Comparison of ENCODE assay signal across 29 mouse cellular contexts in the genomic region with DNA sequence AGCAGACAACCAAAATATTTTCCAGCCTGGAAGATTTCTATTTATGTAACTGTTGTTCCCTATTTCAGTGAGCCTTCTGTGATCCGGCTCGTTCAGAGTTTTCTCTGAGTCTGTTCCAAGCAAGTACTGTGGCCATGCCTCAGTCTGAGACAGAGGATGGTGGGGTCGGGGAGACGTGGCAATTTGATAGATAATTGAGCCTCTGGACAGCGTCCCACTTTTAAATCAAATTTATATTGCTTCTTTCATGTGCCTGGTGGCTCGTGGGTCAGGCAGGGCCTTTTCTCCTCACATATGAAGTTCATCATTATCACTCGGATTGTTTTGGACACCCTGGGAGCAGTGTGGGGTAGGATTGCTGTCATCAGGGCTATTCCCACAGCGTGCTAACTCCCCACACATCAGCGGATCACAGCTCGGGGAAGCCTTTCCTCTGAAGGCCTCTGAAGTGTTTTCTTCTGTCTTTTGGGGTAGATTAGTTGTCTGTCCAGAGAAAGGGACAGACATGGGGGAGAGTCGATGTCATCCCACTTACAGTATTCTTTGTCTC. TPM values are rescaled to one million over a fixed set of nuclear protein-coding genes. Genes with fewer than 3 reads are reported as not detected.
DNase-seq lines count a peak whose midpoint lies in the region; ATAC-seq and TF ChIP-seq lines count a peak whose summit lies in the region.
"Had no signal": no experiment of that assay in that cellular context is flagged by ENCODE, and none has a peak within 500 bp of the region (broad histone marks: within the 10 kb centered on the region; RNA-seq: fewer than 3 reads in every experiment).

No protein-coding gene starts in this region.

- no peak overlapping the region for H3K4me3 ChIP-seq in heart, embryonic 10.5 days
- H3K4me3 ChIP-seq in heart, embryonic 11.5 days (ENCODE audit: low read depth, low read length), result no peak overlapping the region
- no peak overlapping the region for H3K4me3 ChIP-seq in lung, embryonic 15.5 days
- H3K4me3 ChIP-seq in midbrain, embryonic 12.5 days, result no peak overlapping the region
- H3K4me3 ChIP-seq in midbrain, embryonic 11.5 days (ENCODE audit: low read depth, low read length), result no peak overlapping the region
- no peak overlapping the region for H3K4me3 ChIP-seq in stomach, postnatal 0 days (ENCODE audit: low read depth, low read length)
- H3K4me3 ChIP-seq: embryonic facial prominence, embryonic 12.5 days; embryonic facial prominence, embryonic 15.5 days; heart, adult 2 months; heart, embryonic 12.5 days; heart, embryonic 15.5 days had no signal

- no peak for TF ChIP-seq CTCF in stomach, postnatal 0 days (IDR thresholded peaks at IDR 0.05; ENCODE audit: low read depth)

- peaks cover 89% of the 10 kb centered on the region for H3K27me3 ChIP-seq in heart, embryonic 10.5 days (ENCODE audit: insufficient read depth, poor library complexity, severe bottlenecking)
- H3K27me3 ChIP-seq in heart, embryonic 11.5 days (ENCODE audit: control insufficient read depth, insufficient read depth, low read length), result peaks cover 67% of the 10 kb centered on the region
- peaks cover 93% of the 10 kb centered on the region for H3K27me3 ChIP-seq in lung, embryonic 15.5 days
- H3K27me3 ChIP-seq in midbrain, embryonic 12.5 days, result peaks cover 92% of the 10 kb centered on the region
- peaks cover 70% of the 10 kb centered on the region for H3K27me3 ChIP-seq in midbrain, embryonic 11.5 days (ENCODE audit: control insufficient read depth, insufficient read depth, low read length)
- peaks cover 8% of the 10 kb centered on the region; the same call in 1 of the 2 replicates for H3K27me3 ChIP-seq in stomach, postnatal 0 days (ENCODE audit: control insufficient read depth, insufficient read depth, low read length)
- H3K27me3 ChIP-seq: CH12.LX had no signal

- H3K4me2 ChIP-seq in heart, embryonic 11.5 days, result no peak overlapping the region
- no peak overlapping the region for H3K4me2 ChIP-seq in lung, embryonic 15.5 days
- peak overlapping the region; percentile 16 for H3K4me2 ChIP-seq in midbrain, embryonic 12.5 days (replicated peaks)
- H3K4me2 ChIP-seq in midbrain, embryonic 11.5 days, result no peak overlapping the region; the same call in 1 of the 2 replicates
- no peak overlapping the region for H3K4me2 ChIP-seq in stomach, postnatal 0 days (replicated peaks; ENCODE audit: low read depth)
- H3K4me2 ChIP-seq: embryonic facial prominence, embryonic 12.5 days; embryonic facial prominence, embryonic 15.5 days; heart, embryonic 12.5 days; heart, embryonic 15.5 days; hindbrain, embryonic 14.5 days had no signal

- H3K27ac ChIP-seq in heart, embryonic 10.5 days, result no peak overlapping the region
- H3K27ac ChIP-seq in heart, embryonic 11.5 days (ENCODE audit: low read depth, low read length), result no peak overlapping the region
- H3K27ac ChIP-seq in lung, embryonic 15.5 days, result no peak overlapping the region
- H3K27ac ChIP-seq in midbrain, embryonic 12.5 days (replicated peaks), result no peak overlapping the region
- no peak overlapping the region for H3K27ac ChIP-seq in midbrain, embryonic 11.5 days (ENCODE audit: low read depth, low read length)
- no peak overlapping the region for H3K27ac ChIP-seq in stomach, postnatal 0 days (replicated peaks)
- H3K27ac ChIP-seq: embryonic facial prominence, embryonic 12.5 days; embryonic facial prominence, embryonic 15.5 days; heart, adult 2 months; heart, embryonic 15.5 days; hindbrain, embryonic 14.5 days; hindbrain, postnatal 0 days had no signal

- no peaks in the 10 kb centered on the region for H3K36me3 ChIP-seq in heart, embryonic 10.5 days
- no peaks in the 10 kb centered on the region for H3K36me3 ChIP-seq in heart, embryonic 11.5 days (ENCODE audit: control insufficient read depth, insufficient read depth, low read length)
- H3K36me3 ChIP-seq in lung, embryonic 15.5 days, result no peaks in the 10 kb centered on the region
- H3K36me3 ChIP-seq in midbrain, embryonic 12.5 days, result no peaks in the 10 kb centered on the region
- H3K36me3 ChIP-seq in midbrain, embryonic 11.5 days (ENCODE audit: control insufficient read depth, insufficient read depth, low read length), result no peaks in the 10 kb centered on the region
- no peaks in the 10 kb centered on the region for H3K36me3 ChIP-seq in stomach, postnatal 0 days (ENCODE audit: control insufficient read depth, insufficient read depth, low read length)
- H3K36me3 ChIP-seq: embryonic facial prominence, embryonic 12.5 days; embryonic facial prominence, embryonic 15.5 days; G1E; heart, embryonic 12.5 days; heart, embryonic 15.5 days had no signal

- TF ChIP-seq EP300 in stomach, postnatal 0 days (optimal IDR thresholded peaks at IDR 0.05), result no peak

- H3K4me1 ChIP-seq in heart, embryonic 10.5 days, result peaks cover 7% of the 10 kb centered on the region
- H3K4me1 ChIP-seq in heart, embryonic 11.5 days (ENCODE audit: control insufficient read depth, insufficient read depth, low read length), result peaks cover 5% of the 10 kb centered on the region; the same call in 1 of the 2 replicates
- H3K4me1 ChIP-seq in lung, embryonic 15.5 days, result peaks cover 8% of the 10 kb centered on the region; the same call in 1 of the 2 replicates
- H3K4me1 ChIP-seq in midbrain, embryonic 12.5 days, result peaks cover 22% of the 10 kb centered on the region
- H3K4me1 ChIP-seq in midbrain, embryonic 11.5 days (ENCODE audit: control insufficient read depth, insufficient read depth, low read length), result peaks cover 9% of the 10 kb centered on the region
- H3K4me1 ChIP-seq in stomach, postnatal 0 days (replicated peaks; ENCODE audit: control insufficient read depth, insufficient read depth), result no peaks in the 10 kb centered on the region

- WGBS in heart, embryonic 10.5 days, result 45% methylated on average over 11 of the region's 11 CpGs
- 43% methylated on average over 11 of the region's 11 CpGs for WGBS in heart, embryonic 11.5 days (ENCODE audit: insufficient replicate concordance)
- WGBS in lung, embryonic 15.5 days, result 26% methylated on average over 11 of the region's 11 CpGs
- 38% methylated on average over 11 of the region's 11 CpGs for WGBS in midbrain, embryonic 12.5 days
- WGBS in midbrain, embryonic 11.5 days, result 40% methylated on average over 11 of the region's 11 CpGs
- 44% methylated on average over 11 of the region's 11 CpGs for WGBS in stomach, postnatal 0 days

- H3K9ac ChIP-seq in heart, embryonic 11.5 days (ENCODE audit: low read depth, low read length), result no peak overlapping the region
- no peak overlapping the region for H3K9ac ChIP-seq in lung, embryonic 15.5 days
- H3K9ac ChIP-seq in midbrain, embryonic 12.5 days (replicated peaks), result no peak overlapping the region
- H3K9ac ChIP-seq in midbrain, embryonic 11.5 days (ENCODE audit: low read length), result no peak overlapping the region
- H3K9ac ChIP-seq in stomach, postnatal 0 days (ENCODE audit: low read length), result no peak overlapping the region
- H3K9ac ChIP-seq: embryonic facial prominence, embryonic 12.5 days; embryonic facial prominence, embryonic 15.5 days; forebrain, postnatal 0 days; heart, embryonic 12.5 days; heart, embryonic 15.5 days; hindbrain, embryonic 14.5 days had no signal

- H3K9me3 ChIP-seq in heart, embryonic 10.5 days, result no peaks in the 10 kb centered on the region
- no peaks in the 10 kb centered on the region for H3K9me3 ChIP-seq in heart, embryonic 11.5 days (replicated peaks; ENCODE audit: control insufficient read depth, low read length)
- no peaks in the 10 kb centered on the region for H3K9me3 ChIP-seq in lung, embryonic 15.5 days
- H3K9me3 ChIP-seq in midbrain, embryonic 12.5 days, result no peaks in the 10 kb centered on the region
- no peaks in the 10 kb centered on the region for H3K9me3 ChIP-seq in midbrain, embryonic 11.5 days (ENCODE audit: control insufficient read depth, low read length)
- no peaks in the 10 kb centered on the region for H3K9me3 ChIP-seq in stomach, postnatal 0 days (ENCODE audit: control insufficient read depth, low read length)
- H3K9me3 ChIP-seq: embryonic facial prominence, embryonic 12.5 days; embryonic facial prominence, embryonic 15.5 days; heart, embryonic 12.5 days; heart, embryonic 15.5 days had no signal

- peak; percentile 55 for DNase-seq in heart, embryonic 10.5 days (ENCODE audit: low spot score)
- no peak for DNase-seq in lung, postnatal 14 days
- no peak for DNase-seq in midbrain, embryonic 11.5 days (ENCODE audit: low spot score, missing footprints)
- peak; percentile 9 for DNase-seq in stomach, postnatal 0 days (ENCODE audit: low spot score)
- DNase-seq: adrenal gland, postnatal 10 days; adrenal gland, postnatal 36 days; B cell, adult 2 months; cerebellum, adult 18-20 months; cerebellum, adult 9-10 months; cerebellum, postnatal 25 days; forebrain, postnatal 0 days; gastrocnemius, postnatal 25 days; heart, adult 2 months; heart, postnatal 14 days; heart, postnatal 4 days had no signal

- ATAC-seq in heart, embryonic 11.5 days (replicated peaks; ENCODE audit: insufficient number of reproducible peaks, low FRiP score, low TSS enrichment), result no peak
- ATAC-seq in lung, embryonic 15.5 days (ENCODE audit: borderline replicate concordance, extremely low read depth, low FRiP score, low TSS enrichment), result peak; percentile 59; the same call in 1 of the 2 replicates
- no peak for ATAC-seq in midbrain, embryonic 12.5 days (ENCODE audit: low FRiP score, low read depth)
- ATAC-seq in midbrain, embryonic 11.5 days (ENCODE audit: low FRiP score), result no peak
- no peak for ATAC-seq in stomach, postnatal 0 days (ENCODE audit: low FRiP score, low TSS enrichment)
- ATAC-seq: forebrain, embryonic 14.5 days; forebrain, postnatal 0 days; hindbrain, postnatal 0 days; Patski had no signal

RNA-seq across cellular contexts. Expression of gene Lmx1a, which starts 6.9 kb away (rescaled TPM):
- 2.2 and 4.0 TPM in 2 replicates for polyA plus RNA-seq in heart, embryonic 10.5 days (2016; fragmentation: Nextera tagmentation; extraction: Ambion mirVana)
- polyA plus RNA-seq in heart, embryonic 11.5 days (2014; fragmentation: Nextera tagmentation; extraction: Ambion mirVana), result 4.3 and 6.1 TPM in 2 replicates
- 0.06 TPM in 1 of 2 replicates, not detected in the other for polyA plus RNA-seq in lung, embryonic 15.5 days (2015; fragmentation: Nextera tagmentation; extraction: Ambion mirVana)
- 15.6 and 19.5 TPM in 2 replicates for polyA plus RNA-seq in midbrain, embryonic 12.5 days (2016; fragmentation: Nextera tagmentation; extraction: Ambion mirVana)
- polyA plus RNA-seq in midbrain, embryonic 11.5 days (2014; fragmentation: Nextera tagmentation; extraction: Ambion mirVana), result 16.5 and 18.7 TPM in 2 replicates
- polyA plus RNA-seq in stomach, postnatal 0 days (2015; fragmentation: Nextera tagmentation; extraction: Ambion mirVana), result 0.02 TPM in 1 of 2 replicates, not detected in the other
- polyA plus RNA-seq: frontal cortex, adult 2 months; G1E had no signal

Comparison
In these comparisons a context has a peak if more than half of its experiments do, and no peak if none do; other contexts are left out.
1. DNase-seq: peak in heart, embryonic 10.5 days (single experiment) and stomach, postnatal 0 days (single experiment); none in lung, postnatal 14 days (single experiment) and midbrain, embryonic 11.5 days (single experiment).